Mouse (Mus musculus) thymus, postnatal 0 days (tissue): ENCODE measurements around the gene Mrps10. TPM values are rescaled to one million over a fixed set of nuclear protein-coding genes. Genes with fewer than 3 reads are reported as not detected.

Source experiments
- DNase-seq: peaks from one replicate; pipeline ENCODE4 v3.0.0-alpha.2; 2015; ENCODE audit warnings: low spot score
- polyA plus RNA-seq: library from polyadenylated mRNA; unstranded; fragments of >200 nt; fragmentation: Nextera tagmentation; extraction: Ambion mirVana; gene quantifications from 2 replicates; pipeline ENCODE4 v1.2.1, GENCODE M21; 2015

Gene Mrps10
- 69.0 and 70.6 TPM in 2 replicates for polyA plus RNA-seq

DNA sequence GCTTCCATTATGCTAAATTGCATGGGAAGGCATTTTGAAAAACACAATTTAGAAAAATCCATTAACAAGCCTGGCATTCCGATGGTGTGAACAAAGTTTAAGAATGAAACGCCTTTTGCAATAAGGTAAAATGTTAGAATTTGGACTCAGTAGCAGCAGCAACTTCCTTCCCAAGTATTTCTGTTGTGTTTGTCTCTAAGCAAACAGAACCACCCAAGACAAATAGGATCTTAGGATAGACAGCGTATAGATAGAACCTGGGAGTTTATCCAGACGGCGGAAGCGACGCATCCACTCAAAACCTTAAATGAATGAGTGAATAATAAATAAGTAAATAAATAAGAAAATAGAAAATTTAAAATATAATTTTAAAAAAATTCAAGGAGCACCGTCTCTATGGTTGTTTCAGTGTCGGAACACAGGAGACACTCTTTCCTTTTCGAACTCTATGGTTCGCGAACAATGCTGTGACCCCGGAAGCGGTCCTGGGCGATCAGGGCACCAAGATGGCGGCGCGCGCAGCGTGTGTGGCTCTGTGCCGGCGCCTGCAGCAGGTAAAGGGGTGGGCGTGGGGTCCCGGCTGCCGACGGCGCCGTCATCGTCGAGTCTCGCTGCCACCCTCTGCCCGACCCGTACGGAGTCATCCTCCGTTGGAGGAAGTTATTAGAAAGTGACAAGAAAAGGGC lies at the start of gene Mrps10:
TSS of gene Mrps10 (plus strand) at position 487 of the 686 bp plus-strand sequence.
- DNase-seq: peak; percentile 91

DNA sequence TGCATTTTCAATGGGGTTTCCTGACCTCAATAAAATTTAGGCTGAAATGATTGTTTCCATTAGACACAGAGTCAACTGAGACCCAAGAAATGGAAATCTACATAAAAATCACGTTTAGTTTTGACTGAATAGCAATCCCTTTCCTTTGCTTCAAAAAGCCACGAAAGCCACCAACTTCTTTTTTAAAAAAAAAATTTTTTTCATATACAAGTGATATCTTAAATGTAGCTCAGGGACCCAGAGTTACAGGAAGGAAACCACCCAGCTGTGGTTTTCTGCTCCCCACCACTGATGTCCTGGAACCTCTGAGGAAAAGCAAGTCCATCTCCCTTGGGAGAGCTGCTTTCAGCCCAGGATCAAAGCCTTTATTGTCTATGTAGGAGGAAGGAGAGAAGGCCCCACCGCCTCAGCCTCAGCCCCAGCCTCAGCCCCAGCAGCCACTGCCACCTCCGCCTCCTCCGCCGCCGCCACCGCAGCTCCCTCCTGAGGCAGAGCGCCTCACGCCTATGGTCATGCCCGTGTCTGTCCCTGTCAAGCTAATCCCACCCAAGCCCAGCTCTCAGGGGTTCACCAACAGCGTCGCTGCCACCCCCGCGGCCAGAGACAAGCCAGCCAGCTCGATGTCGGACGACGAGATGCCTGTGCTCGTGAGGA lies 49.6 kb upstream of the Mrps10 start:
- no peak for DNase-seq

DNA sequence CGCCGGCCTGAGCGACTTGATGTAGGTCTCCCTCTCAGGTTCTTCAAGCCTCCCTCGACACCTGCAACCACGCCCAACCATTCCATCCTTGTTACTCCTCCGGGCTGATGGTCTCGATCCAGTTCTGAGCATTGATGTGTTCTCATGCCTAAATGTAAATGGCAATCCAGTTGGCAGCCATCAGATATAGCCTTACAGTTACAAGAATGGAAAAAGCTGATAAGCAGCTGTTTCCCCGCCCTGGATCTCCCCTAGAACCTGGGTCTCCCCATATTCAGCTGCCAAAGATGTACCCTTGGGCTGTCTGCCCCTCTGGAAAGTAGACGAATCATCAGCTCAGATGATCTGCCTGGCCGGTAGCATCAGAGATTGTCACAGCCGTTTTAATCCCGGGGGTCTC lies 48.9 kb upstream of the Mrps10 start:
- no peak for DNase-seq

DNA sequence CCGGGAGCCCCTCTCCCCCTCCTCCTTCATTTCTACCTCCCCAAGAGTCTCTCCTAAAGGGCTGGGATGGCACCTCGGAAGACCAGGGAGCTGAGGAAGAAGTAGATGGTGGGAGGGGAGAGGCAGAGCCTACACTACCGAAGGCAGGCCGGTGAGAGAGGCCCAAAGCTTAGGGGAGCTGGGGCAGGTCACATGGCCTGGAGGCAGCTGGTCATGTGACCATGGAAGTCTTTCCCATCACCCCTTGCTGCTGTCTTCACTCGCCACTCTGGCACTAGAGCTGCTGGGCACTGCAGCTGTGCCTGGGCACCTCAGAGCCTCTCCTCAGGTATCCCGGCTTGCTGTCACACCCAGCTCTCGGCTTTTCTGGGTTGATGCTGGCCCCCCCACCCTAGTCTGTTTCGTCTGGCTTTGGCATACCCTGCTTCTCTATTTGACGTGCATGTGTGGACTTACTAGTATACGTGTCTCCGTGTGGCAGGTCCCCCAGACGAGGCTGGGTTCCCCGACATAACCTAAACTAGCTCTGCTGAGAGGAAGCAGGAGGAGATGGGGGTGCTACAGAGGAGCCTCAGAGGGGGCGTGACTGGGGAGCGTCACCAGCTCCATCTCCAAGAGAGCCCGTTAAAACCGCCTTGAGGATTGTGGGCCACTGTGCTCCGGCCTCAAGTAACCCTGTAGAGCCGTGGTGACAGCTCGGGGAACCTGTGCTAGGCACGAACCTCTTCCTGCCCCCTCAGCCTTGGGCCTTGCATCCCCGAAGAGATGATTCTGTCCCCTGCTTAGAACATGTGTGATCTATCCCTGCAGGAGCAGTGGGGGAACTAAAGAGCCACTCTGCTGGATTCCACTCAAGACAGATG lies 46.3 kb upstream of the Mrps10 start:
- no peak for DNase-seq

DNA sequence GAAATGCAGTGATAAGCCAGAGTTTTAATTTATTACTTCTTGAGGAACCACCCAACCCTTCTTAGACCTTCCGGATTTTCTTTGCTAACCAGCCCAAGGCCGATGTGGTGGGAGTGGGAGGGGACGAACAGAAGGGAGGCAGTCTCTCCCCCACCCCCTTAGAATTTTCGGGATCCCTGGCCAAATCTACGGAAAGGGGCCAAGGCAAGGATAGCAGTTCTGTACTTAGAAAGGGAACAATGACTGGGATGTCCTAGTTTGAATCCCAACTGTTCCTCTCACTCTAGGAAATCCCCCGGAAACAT lies 45.7 kb upstream of the Mrps10 start:
- no peak for DNase-seq

DNA sequence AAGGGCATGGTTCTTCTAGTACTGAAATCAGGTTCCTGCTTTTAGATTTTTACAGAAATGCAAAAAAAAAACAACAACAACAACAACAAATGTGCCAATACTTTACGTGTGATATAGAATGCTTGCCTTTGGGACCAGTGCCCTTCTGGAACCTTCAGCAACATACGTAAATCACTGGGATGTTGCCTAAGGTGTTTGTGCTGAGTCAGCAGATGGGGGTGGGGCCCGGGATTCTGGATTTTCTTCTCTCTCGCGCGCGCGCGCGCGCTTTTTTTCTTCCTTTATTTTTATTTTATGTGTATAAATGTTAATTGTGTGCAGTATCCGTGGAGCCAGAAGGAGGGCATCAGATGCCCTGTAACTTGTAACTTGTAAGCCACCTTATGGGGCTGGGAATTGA lies 41.1 kb upstream of the Mrps10 start:
- no peak for DNase-seq

DNA sequence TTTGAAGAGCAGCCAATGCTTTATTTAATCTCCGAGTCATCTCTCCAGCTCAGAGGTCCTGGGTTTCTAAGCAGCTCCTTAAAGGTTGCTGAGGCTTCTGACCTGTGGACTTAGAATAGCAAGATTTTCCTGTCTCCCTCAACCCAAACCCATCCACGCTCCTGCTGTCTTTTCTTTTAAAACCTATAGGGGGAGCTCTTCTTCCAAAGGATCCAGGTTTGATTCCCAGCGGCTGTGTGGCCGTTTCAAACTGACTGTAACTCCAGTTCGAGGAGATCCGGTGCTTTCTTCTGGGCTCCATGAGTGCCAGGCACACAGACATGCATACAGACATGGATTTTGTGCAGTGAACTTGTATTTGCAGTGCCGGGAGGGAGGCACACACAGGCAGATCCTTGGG lies 40.7 kb upstream of the Mrps10 start:
- no peak for DNase-seq

DNA sequence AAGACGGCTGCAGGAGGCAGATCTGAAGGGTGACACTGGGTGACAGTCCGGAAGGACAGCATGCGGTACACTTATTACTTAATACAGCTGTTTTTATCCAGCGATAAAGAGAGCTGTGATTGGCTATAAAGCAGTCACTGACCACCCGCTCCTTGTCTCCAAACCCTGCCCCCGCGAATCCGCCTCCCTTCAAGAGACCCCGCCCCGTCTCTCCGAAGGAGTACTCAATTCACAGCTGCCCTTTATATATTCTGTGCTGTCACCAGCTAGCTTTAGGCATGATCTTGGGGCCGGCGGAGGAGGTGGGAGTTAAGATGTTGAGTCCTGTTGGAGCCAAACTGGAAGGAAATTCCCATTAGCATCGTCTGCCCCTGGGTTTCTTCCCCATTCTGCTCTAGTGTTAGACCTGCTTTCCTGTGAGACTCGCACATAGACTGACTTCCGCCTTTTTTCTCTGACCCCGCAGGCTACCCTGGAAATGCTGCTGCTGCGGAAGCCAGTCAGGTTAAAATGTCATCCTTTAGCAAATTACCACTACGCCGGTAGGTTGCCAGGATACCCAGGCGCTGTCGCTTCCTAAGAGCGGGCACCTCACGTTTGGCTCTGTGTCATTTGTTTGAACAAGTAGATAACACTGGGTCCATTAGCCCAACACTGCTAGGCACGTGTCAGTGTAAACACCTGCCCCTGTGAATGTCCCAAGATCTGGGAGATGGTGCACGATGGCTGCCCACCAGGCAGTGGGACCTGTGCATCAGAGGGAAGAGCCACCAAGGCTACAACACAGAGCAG lies 39.9 kb upstream of the Mrps10 start:
- DNase-seq: no peak

DNA sequence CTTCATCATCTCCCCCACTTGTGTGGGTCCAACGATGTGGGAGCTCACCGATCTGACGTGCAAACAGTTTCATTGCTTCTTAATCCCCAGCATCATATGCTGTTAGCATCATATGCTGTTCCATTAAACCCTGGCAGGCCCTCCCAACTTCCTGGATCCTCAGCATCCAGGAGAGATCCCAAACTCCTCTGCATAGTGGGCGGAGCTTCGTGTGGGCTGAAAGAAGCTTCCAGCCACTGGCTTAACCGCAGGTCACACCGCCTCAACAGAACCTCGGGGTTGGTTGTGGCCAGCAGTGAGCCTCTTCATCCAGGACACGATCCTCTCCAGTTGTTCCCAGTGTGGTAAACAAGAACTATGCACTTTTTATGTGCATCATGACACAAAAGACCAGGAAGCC lies 38.1 kb upstream of the Mrps10 start:
- DNase-seq: no peak

DNA sequence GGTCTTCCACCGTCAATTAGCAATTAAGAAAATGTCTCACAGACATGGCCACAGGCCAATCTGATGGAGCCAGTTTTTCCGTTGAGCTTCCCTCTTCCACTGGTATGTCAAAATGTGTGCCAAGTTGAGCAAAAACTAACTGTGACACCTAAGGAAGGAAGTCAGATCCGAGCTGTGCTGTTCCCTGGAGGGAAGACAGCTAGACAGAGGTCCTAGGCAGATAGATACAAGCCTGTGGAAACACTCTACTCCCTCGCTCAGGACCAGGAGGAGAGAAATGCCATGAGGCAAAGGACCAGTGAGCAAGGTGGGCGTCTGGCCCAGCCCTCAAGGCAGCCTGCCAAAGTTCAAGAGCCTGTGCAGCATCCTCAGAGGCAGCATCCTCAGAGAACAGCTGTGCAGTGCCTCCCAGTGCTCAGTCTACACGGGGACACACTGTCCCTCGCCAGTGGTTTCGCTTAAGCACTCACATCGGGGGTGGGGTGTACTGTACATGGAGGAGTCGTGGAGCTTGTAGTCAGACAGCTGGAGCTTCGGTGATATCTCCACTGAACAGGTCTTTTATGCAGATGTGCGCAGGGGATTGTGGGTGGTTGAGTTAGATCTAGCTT lies 36.6 kb upstream of the Mrps10 start:
- DNase-seq: peak; percentile 55

DNA sequence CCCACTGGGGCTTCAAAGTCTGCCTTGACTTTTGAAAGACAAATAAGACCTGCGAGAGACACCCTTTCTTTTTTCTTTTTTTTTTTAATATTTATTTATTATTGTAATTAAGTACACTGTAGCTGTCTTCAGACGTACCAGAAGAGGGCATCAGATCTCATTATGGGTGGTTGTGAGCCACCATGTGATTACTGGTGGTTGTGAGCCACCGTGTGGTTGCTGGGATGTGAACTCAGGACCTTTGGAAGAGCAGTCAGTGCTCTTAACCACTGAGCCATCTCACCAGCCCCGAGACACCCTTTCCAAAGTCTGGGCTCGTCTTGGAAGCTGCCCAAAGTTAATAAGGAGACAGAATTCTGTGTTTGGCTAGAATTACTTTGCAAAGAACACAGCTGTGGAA lies 36.0 kb upstream of the Mrps10 start:
- peak; percentile 13 for DNase-seq

DNA sequence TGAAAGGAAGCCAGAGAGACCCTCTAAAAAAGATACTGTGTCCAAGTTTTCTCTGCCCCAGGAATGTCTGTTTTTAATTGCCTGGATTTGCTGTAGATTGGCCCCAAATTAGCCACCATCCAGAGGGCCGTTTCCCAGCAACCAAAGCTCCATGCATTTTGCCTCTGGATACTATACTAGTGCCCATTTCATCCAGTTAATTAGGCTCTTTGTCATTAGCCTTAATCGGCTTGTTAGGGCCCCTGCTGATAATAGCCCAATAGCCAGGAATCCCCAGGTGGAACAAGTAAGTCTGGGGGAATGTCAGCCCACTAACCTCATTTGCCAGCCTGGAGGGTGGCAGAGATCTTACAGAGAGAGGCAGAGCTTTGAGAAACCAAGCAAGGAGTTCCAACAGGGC lies 35.3 kb upstream of the Mrps10 start:
- no peak for DNase-seq

DNA sequence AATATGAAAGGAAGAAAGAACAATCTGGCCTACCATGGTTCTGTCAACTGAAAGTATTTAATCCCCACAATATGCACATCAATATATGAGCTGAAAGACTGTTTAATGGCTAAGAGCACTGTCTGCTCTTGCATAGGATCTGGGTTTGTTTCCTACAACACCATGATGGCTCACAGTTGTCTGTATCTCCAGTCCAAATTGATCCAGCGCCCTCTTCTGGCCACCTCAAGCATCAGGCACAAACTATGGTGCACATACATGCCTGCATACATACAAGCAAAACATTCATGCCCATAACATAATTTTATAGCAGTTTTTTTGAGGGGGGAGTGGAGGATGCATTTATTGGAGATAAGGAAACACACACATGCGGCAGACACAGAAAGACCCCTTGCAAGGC lies 25.6 kb upstream of the Mrps10 start:
- DNase-seq: no peak

DNA sequence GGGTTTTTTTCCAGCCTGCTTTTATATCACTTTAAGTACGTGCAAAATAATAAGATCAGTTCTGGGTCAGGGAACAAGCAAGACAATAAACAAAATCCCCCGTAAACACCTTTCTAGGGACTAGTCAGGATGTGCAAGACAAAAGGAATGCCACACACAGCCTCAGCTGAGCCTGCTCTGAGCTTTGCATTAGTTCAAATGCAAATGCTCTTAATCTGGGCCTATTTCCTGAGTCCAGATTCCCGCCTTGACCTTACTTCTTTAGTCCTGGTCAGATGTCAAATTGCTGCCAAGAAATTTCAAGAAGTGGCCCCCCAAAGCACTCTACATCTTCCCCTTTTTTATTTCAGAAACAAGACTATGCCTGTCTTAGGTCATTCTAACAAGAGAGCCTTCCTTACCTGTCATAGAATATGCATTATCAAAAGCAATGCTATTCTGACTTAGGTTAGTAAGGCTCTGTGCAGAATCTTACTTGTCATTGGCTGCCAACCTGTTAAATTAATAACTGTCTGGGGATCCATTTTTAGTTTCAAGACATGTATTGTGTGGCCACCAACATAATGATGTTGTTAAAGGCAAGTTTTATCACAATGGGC lies 18.9 kb upstream of the Mrps10 start:
- no peak for DNase-seq

DNA sequence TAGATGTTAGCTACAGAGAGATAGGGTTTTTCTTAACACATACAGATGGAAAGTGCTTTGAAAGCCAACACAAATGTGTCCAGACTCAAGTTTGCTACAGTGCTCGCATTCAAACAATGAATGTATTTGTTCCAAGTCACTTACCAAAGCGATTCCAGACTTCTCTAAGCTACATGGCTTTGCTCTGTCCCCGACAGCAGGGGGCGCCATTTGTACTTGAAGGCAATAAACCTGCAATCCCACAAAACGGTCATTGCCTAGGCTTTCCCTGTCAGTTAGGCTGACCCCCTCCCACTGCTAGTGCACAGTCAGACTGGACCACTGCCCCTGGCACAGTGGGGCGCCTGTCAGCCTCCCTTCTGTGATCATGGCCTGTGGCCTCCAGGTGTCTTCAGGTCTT lies 8.7 kb upstream of the Mrps10 start:
- DNase-seq: peak; percentile 56

DNA sequence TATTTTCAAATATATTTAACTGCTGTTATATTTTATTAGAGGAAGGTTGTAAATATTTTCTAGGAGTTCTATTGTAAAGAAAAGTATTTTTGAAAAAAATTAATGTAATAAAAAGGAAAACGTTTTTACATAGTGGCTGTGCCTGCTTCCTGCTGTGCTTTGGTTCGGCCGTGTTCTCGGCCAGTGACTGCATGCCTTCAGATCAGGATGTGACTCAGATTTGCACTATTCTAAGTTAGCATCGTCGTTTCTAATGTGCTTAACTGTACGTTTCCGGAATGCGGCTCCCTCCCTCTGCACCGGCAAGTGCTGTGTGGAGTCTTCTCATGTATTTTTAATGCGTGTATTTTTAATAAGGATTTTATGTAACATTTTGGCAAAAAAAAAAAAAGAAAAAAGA lies 7.3 kb upstream of the Mrps10 start:
- no peak for DNase-seq

DNA sequence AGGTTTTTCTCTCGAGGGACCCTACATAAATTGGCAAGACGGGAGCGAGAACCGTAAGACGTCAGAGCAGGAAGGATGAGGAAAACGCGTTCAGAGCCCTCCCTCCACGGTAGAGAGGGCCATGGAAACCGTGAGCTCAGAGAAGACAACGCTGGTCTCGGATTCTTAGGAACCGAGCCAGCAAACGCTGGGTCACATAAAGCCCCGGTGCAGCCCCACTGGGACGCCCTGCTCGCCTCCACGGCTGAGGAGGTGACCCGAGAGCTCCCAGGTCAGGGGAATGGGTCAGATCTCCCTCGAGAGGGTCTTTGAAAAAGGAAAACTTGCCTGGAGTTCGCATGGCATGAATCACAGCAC lies 378 bp downstream of the Mrps10 start:
- no peak for DNase-seq

DNA sequence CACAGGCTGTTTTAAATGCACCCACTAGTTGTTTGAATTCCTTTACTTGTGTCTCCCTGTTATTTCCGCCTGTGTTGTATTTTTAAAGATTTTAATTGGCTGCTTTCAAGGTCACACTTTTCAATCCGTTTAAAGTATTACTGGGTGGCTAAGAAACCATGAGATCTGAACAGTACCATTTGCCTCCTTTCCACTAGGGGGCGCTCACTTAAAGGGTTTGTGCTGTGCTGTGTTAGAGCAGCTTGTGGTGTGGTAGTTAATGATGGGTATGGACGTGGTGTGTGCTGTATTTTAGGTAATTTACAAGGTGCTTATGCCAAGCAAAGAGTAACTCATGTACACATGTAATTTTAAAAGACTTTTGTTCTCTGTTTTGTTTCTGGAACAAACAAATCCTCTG lies 2.8 kb downstream of the Mrps10 start:
- peak; percentile 78 for DNase-seq

DNA sequence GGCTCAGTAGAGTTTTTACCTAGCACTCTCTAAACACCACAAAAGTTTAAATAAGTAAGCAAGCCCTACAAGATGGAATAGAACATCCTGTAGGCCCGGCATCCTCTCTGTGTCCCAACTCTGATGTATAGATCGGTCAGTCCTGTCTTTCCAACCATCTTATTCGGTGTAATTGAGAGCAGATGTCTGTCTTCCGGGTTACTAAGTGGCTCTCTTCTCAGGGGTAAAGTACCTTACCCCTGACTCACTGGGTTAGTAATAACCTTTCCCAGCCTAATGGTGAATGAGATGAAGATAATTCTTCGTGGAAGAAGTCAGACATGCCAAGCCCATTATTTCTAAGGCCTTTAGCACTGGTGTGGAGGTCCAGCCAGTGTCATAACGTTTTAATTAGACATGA lies 5.3 kb downstream of the Mrps10 start:
- no peak for DNase-seq

DNA sequence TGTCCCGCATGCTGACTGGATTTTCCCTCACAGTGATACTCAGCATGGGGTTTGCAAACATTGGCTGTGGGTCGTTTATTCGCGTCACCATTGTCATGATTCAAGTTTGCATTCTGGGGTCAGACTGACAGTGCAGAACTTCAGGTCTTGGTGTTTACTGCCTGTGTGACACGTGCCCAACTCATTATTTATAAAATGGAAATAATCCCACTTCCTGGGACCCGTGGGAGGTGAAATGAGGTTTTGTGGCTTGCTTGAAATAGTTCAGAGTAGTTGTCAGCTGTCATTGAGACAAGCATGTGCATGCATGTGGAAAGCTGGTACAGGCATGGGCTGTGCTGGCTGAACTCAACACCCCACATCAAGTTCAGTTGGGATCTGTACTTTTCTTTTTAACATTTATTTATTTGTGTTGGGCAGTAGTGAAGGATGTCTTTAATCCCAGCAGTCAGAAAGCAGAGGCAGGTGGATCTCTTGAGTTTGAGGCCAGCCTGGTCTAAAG lies 8.1 kb downstream of the Mrps10 start:
- DNase-seq: no peak

DNA sequence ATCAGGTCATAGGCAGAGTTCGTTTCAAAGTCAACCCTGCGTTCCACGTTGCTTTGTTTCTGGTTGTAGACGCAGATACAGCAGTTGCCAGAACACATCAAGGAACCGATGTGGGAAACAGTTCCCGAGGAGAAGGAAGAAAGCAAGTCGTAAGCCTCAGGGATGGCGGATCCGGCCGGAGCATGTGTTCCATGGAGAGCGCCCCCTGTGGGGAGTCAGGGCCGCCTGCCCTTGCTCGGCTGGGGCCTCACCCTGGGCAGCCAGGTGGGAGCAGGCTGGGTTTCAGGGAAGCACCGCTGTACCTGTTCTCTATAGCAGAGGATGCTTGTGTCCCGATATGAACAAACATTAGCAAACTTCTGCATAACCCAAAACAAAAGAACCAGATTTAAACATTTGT lies 9.4 kb downstream of the Mrps10 start:
- no peak for DNase-seq
